Mouse (Mus musculus) heart, embryonic 11.5 days (tissue): ENCODE measurements around the gene Rnase4. TPM values are rescaled to one million over a fixed set of nuclear protein-coding genes. Genes with fewer than 3 reads are reported as not detected.

Source experiments
- ATAC-seq: fragments of 200-750 bp; cut with Nextera tagmentation; replicated peaks from 2 replicates; pipeline ENCODE4 v1.8.0; 2017; ENCODE audit warnings: moderate library complexity; ENCODE audit not compliant: insufficient number of reproducible peaks, low FRiP score, low TSS enrichment
- H3K27ac ChIP-seq: fragments of 300-500 bp; sonication (generic); 2 replicates; pipeline ENCODE4 v1.5.1; 2014; ENCODE audit warnings: mild to moderate bottlenecking, low read depth, low read length
- H3K27me3 ChIP-seq: fragments of 300-500 bp; sonication (generic); 2 replicates; pipeline ENCODE4 v1.6.1; 2014; ENCODE audit warnings: mild to moderate bottlenecking, low read length, mixed read lengths; ENCODE audit not compliant: control insufficient read depth, insufficient read depth
- H3K36me3 ChIP-seq: fragments of 300-500 bp; sonication (generic); 2 replicates; pipeline ENCODE4 v1.6.1; 2014; ENCODE audit warnings: mild to moderate bottlenecking, low read length, moderate library complexity, mixed read lengths; ENCODE audit not compliant: control insufficient read depth, insufficient read depth
- H3K4me1 ChIP-seq: fragments of 300-500 bp; sonication (generic); 2 replicates; pipeline ENCODE4 v1.6.1; 2014; ENCODE audit warnings: low read length; ENCODE audit not compliant: control insufficient read depth, insufficient read depth
- H3K4me2 ChIP-seq: fragments of 300-500 bp; sonication (generic); 2 replicates; pipeline ENCODE4 v1.6.1; 2014; ENCODE audit warnings: mild to moderate bottlenecking, moderate library complexity
- H3K4me3 ChIP-seq: fragments of 300-500 bp; sonication (generic); 2 replicates; pipeline ENCODE4 v1.5.1; 2014; ENCODE audit warnings: low read depth, low read length
- H3K9ac ChIP-seq: fragments of 300-500 bp; sonication (generic); 2 replicates; pipeline ENCODE4 v1.6.1; 2014; ENCODE audit warnings: mild to moderate bottlenecking, low read depth, low read length, moderate library complexity
- H3K9me3 ChIP-seq: fragments of 300-500 bp; sonication (generic); replicated peaks from 2 replicates; pipeline ENCODE4 v1.6.1; 2016; ENCODE audit warnings: low read length; ENCODE audit not compliant: control insufficient read depth
- WGBS: fragments of 180-500 bp; shearing (Covaris S2); extraction: QIAGEN DNeasy Blood & Tissue Kit; methylation state at CpG from one replicate; pipeline ENCODE4 v1.1.7; 2014; ENCODE audit not compliant: insufficient replicate concordance; 5-methylcytosine and 5-hydroxymethylcytosine counted together
- polyA plus RNA-seq: library from polyadenylated mRNA; unstranded; fragments of >200 nt; fragmentation: Nextera tagmentation; extraction: Ambion mirVana; gene quantifications from 2 replicates; pipeline ENCODE4 v1.2.1, GENCODE M21; 2014

The Rnase4 gene
- polyA plus RNA-seq, 1 experiment from 2014 or later = 12.6 TPM

DNA sequence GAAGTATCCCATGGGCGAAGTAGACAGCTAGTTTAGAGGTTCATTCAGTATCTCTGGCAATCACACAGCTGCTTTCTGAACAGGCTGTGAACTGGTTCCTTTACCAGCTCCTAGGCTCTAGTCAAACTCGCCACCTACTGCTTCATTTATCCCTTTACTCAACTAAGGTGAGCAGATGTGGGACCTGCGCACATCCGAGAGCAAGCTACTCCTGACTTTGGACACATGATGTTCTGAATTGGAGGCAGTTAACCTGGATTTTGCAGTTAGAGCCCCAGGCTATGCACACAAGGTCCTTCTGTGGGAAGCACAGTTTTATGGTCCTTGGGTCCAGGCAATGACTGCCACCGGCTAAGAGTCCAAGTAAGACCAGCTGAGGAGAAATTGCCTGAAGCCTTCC is 30.1 kb upstream of the Rnase4 start:
- no peaks in the 10 kb centered on the region for H3K9me3 ChIP-seq
- no peak overlapping the region for H3K9ac ChIP-seq
- no peak overlapping the region for H3K4me2 ChIP-seq
- H3K4me3 ChIP-seq = no peak overlapping the region
- H3K4me1 ChIP-seq = no peaks in the 10 kb centered on the region; the same call in 1 of the 2 replicates
- no peaks in the 10 kb centered on the region for H3K36me3 ChIP-seq
- 82% methylated on average over 5 of the region's 5 CpGs for WGBS
- no peak for ATAC-seq
- no peak overlapping the region for H3K27ac ChIP-seq
- H3K27me3 ChIP-seq = no peaks in the 10 kb centered on the region

DNA sequence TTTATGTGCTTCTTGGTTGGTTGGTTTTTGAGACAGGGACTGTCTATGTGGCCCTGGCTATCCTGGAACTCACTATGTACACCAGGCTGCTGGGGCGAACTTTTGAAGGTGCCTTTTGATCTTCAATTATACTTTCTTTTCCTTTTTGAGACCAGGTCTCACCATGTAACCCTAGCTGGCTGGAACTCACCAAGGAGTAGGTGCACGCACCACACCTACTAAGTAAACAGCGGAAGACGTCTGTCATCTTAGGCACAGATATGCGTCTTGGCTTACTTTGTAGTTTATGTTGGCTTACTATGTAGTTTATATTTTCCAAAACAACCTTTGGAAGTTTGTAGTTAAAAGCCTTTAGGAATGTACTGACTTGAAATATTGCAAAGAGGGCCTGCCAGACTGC is 21.9 kb upstream of the Rnase4 start:
- H3K27me3 ChIP-seq = no peaks in the 10 kb centered on the region
- H3K4me3 ChIP-seq = no peak overlapping the region
- ATAC-seq = no peak
- H3K9me3 ChIP-seq = no peaks in the 10 kb centered on the region
- H3K4me2 ChIP-seq = no peak overlapping the region
- 86% methylated on average over 5 of the region's 5 CpGs for WGBS
- no peaks in the 10 kb centered on the region for H3K36me3 ChIP-seq
- no peak overlapping the region for H3K27ac ChIP-seq
- no peak overlapping the region for H3K9ac ChIP-seq
- no peaks in the 10 kb centered on the region for H3K4me1 ChIP-seq

DNA sequence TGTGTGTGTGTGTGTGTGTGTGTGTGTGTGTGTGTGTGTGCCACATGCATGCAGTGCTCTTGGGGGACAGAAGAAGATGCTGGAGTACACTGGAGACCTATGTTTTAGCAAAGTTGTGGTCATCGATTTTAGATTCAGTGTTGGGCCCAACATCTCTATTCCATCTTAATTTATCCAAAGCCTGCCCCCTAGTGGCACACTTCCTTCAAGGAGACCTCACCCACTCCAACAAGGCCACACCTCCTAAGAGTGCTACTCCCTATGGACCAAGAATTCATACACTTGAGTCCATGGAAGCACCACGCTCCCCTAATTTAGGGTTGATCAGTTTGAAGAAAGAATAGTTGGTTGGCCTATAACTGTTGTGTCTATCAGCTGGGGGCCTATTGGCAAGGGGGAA is 21.3 kb upstream of the Rnase4 start:
- no peak overlapping the region for H3K4me2 ChIP-seq
- H3K27ac ChIP-seq = no peak overlapping the region
- ATAC-seq = no peak
- no peak overlapping the region for H3K9ac ChIP-seq
- no peaks in the 10 kb centered on the region for H3K9me3 ChIP-seq
- WGBS = 80% methylated on average over 2 of the region's 2 CpGs
- H3K4me3 ChIP-seq = no peak overlapping the region
- no peaks in the 10 kb centered on the region for H3K27me3 ChIP-seq
- no peaks in the 10 kb centered on the region for H3K4me1 ChIP-seq
- no peaks in the 10 kb centered on the region for H3K36me3 ChIP-seq

DNA sequence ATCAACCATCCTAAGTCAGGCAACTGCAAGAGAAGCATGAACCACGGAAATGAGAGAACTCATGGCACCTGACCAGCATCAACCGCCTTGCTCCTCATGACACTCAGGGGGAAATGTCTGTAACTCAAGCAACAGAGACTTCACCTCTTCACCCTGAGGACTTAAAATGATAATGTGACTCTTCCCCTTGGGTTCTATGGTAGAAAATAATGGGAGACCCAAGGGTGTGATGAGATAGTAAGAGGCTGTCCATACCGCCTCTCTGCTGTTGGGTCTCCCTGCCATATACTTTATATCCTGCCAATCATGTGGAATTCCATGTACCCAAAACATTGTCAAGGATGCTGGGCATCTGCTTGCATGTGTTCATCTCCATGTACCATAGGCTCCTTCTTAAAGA is 16.5 kb upstream of the Rnase4 start, which contains the start of gene Olfr750:
TSS of gene Olfr750 (minus strand) at position 101 of the 400 bp plus-strand sequence.
- Histone ChIP-seq H3K9ac (no peak within 1 kb of the TSS), H3K9me3 (no peaks in the 10 kb centered on the region), H3K36me3 (no peaks in the 10 kb centered on the region), H3K4me2 (no peak within 1 kb of the TSS), H3K27me3 (no peaks in the 10 kb centered on the region), H3K4me3 (no peak within 1 kb of the TSS), H3K4me1 (no peaks in the 10 kb centered on the region), H3K27ac (no peak within 1 kb of the TSS)
- WGBS = 73% methylated on average over 3 of the region's 3 CpGs
- no peak for ATAC-seq

DNA sequence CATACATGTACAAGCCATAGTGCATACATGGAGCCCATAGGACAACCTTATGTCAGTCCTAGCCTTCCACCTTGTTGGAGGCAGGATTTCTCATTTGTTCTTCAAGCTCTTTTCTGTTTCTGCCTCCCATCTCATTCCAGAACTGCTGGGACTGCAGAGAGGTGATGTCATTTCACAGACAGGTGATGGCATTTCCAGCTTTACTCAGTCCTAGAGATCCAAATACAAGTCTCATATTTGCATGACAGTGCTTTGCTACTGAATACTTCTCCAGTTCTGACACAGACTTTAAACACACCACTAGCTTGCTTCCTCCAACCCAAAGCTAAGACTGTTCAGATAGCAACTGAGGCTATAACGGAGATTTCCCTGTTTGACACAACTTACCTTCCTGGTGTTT is 11.7 kb upstream of the Rnase4 start:
- H3K27ac ChIP-seq = no peak overlapping the region
- no peaks in the 10 kb centered on the region for H3K36me3 ChIP-seq
- H3K4me3 ChIP-seq = no peak overlapping the region
- H3K4me1 ChIP-seq = peaks cover 2% of the 10 kb centered on the region; the same call in 1 of the 2 replicates
- no peak overlapping the region for H3K9ac ChIP-seq
- ATAC-seq = no peak
- no peak overlapping the region for H3K4me2 ChIP-seq
- H3K27me3 ChIP-seq = no peaks in the 10 kb centered on the region
- H3K9me3 ChIP-seq = no peaks in the 10 kb centered on the region
- WGBS = 81% methylated on average over 1 of the region's 1 CpGs

DNA sequence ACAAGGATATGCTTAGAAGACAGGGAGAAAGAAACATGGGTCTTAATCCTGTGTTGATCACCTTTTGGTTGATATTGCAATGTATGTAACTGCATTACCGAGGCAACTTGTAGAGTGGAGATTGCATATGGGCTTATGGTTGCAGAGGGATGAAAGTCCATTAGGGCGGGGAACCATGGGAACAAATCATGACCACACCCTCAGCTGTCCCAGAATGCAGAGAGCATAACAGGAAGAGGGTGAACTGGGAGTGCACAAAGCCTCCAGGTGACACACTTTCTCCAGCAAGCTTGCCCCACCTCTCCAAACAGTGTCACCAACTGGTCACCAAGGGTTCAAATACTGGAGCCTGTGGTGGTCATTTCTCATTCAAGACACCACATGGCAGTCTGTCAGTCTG is 9.8 kb upstream of the Rnase4 start:
- Histone ChIP-seq H3K36me3 (no peaks in the 10 kb centered on the region), H3K4me1 (peaks cover 2% of the 10 kb centered on the region; the same call in 1 of the 2 replicates), H3K27ac (no peak overlapping the region), H3K9ac (no peak overlapping the region), H3K27me3 (no peaks in the 10 kb centered on the region), H3K4me3 (no peak overlapping the region), H3K9me3 (no peaks in the 10 kb centered on the region), H3K4me2 (no peak overlapping the region)
- ATAC-seq = no peak
- 76% methylated on average over 2 of the region's 2 CpGs for WGBS

DNA sequence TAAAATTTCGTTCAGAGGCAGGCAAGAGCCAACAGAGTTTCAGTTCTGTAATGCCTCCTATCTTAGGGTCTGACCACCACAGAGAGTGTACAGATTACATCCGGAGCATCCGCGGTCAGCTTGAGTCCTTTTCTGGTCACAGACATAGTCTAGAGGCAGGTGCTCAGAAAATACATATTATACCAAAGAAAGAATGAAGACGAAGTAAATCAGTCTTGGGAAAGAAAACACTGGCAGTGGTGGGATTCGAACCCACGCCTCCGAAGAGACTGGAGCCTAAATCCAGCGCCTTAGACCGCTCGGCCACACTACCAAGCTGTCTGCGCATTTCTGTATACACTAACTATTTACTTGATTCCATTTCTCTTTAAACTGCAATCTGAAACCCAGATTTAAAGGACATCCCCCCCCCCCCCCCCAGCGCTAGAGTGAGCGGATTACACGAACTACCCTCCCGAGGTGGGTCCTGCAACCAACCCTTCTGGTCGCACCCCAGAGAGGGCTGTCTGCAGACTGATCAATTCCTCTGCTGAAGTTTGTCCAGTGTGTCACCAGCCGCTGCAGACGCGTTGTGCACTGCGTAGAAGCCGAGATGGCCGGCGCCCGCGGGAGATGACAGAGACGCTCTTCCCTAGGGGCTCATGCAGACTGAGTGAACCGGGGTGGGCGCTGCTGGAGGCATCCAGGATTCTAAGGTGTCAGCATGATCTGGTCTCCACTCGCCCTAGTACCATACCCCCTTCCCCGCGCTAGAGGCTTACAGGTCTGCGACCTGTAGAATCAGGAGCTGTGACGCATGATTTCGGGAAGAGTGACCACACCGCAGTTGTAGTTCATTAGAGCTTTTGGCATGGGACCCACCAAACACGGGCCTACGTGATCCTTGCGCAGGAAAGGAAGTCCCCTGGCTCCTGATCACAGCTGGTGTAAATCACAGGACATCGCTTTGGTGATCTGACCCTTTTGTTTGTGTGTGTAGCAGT is 8.0 kb upstream of the Rnase4 start:
- peak overlapping the region; percentile 66 for H3K4me3 ChIP-seq

DNA sequence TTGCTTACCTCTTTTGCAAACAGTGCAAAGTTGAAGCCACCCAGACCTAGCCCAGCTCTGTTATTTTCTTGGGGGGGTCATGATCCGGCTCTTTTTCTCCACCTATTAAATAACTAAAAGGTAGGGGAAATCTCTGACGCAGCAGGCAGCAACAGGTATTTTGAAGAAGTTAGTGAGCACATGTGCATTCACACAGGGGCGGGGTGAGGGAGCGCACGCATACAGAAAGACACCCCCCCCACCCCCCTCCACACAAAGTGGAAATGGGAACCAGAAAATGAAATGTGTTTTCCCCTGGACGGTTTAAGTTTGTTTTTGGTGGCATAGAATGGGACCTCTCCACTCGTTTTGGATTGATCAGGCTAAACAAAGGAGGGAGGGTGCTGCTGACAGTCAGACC is 7.1 kb upstream of the Rnase4 start:
- H3K4me3 ChIP-seq = peak overlapping the region; percentile 66
- WGBS = 14% methylated on average over 7 of the region's 7 CpGs
- peak overlapping the region; percentile 88 for H3K4me2 ChIP-seq
- no peak overlapping the region for H3K27ac ChIP-seq
- ATAC-seq = no peak
- H3K4me1 ChIP-seq = peaks cover 2% of the 10 kb centered on the region; the same call in 1 of the 2 replicates
- no peaks in the 10 kb centered on the region for H3K27me3 ChIP-seq
- H3K36me3 ChIP-seq = no peaks in the 10 kb centered on the region
- 0 out of 2 replicates have a peak overlapping the region, but pooled peaks have one; percentile 74 for H3K9ac ChIP-seq
- no peaks in the 10 kb centered on the region for H3K9me3 ChIP-seq

More for the DNA sequence above, 8.0 kb upstream of the Rnase4 start:
- H3K27ac ChIP-seq = peak overlapping the region; percentile 15; the same call in 1 of the 2 replicates
- 3% methylated on average over 40 of the region's 40 CpGs for WGBS
- peak; percentile 52 for ATAC-seq
- H3K36me3 ChIP-seq = no peaks in the 10 kb centered on the region
- no peaks in the 10 kb centered on the region for H3K27me3 ChIP-seq
- H3K9me3 ChIP-seq = no peaks in the 10 kb centered on the region
- peak overlapping the region; percentile 88 for H3K4me2 ChIP-seq
- peak overlapping the region; percentile 74 for H3K9ac ChIP-seq
- H3K4me1 ChIP-seq = peaks cover 2% of the 10 kb centered on the region; the same call in 1 of the 2 replicates
